Mouse (Mus musculus) gastrocnemius, adult 18-20 months (tissue): Measurements from ENCODE around the gene Cwc25. TPM values are rescaled to one million over a fixed set of nuclear protein-coding genes. Genes with fewer than 3 reads are reported as not detected.

Experiments
- DNase-seq: peaks from one replicate; pipeline ENCODE4 v3.0.0; 2021; ENCODE audit warnings: low spot score
- total RNA-seq, 2 experiments: library from RNA; stranded (reverse); gene quantifications; 2 replicates each; pipeline ENCODE4 v1.2.3; 2021

Gene Cwc25
- total RNA-seq, 2 experiments from 2014 or later: 5.2 to 5.9 TPM

DNA sequence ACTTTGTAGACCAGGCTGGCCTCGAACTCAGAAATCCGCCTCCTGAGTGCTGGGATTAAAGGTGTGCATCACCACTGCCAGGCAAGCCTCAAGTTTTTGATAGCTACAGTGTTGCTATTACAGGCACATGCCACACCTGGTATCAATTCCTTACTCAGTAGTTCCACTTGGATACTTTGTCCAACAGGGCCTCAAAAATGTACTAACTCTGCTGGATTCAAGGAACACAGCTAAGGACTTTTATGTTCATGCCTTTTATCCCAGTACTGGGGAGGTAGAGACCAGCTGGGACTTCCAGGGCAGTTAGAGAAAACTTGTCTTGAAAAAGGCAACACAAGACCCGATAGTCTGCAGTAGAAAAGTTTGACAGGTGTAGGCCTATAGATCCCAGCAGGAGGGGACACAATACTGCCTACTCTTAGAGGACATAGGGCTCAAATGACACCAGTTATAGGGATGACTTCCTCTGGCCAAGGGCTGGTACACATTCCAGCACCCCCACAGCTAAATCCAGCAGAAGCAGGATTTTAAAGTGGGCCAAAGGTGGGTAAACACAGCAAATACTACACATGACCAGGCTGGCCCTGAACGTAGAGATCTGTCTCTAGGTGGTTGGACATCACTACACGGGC lies 10.3 kb upstream of the Cwc25 start:
- DNase-seq: no peak

- DNase-seq: no peak
Measured at GRCm38 (mm10) chr11:97775808-97776496, 9.6 kb upstream of the Cwc25 start, which contains the start of gene 1700001P01Rik. Gene 1700001P01Rik (minus strand): TSS chr11:97775918.

GRCm38 (mm10) chr11:97775186-97775585 lies 8.8 kb upstream of the Cwc25 start:
- DNase-seq: no peak

GRCm38 (mm10) chr11:97771410-97771809 lies 5.1 kb upstream of the Cwc25 start:
- no peak for DNase-seq

DNA sequence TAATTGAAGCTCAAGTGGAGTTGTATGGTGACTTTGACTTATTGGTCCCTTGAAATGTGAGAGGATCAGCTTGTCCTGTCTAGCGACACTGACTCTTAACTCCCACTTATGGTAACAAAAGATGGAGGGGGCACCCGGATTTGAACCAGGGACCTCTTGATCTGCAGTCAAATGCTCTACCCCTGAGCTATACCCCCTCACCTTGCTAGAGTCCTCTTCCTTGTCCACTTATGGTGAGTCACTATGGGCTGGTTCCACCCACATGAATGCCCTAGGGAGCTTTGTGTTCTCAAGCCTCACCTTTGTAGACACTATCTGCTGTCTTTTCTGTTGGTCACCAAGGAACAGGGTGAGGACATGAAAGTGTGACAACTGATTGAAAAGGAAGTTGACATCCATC lies 3.3 kb upstream of the Cwc25 start:
- DNase-seq: peak; percentile 19

DNA sequence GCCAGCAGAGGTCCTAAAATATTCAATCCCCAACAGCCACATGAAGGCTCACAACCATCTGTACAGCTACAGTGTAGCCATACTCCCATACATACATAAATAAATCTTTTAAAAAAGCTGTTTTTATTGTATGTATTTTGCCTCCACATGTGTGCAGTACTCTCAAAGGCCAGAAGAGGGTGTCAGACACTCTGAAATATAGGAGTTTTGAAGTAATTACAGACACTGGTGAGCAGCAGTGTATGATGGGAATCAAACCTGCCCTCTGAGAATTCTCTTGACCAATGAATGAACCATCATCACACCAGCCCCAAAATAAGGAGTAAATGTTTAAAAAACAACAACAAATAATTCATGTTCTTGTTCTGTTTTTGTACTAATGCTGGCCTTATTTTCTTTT lies 4.7 kb downstream of the Cwc25 start:
- no peak for DNase-seq

DNA sequence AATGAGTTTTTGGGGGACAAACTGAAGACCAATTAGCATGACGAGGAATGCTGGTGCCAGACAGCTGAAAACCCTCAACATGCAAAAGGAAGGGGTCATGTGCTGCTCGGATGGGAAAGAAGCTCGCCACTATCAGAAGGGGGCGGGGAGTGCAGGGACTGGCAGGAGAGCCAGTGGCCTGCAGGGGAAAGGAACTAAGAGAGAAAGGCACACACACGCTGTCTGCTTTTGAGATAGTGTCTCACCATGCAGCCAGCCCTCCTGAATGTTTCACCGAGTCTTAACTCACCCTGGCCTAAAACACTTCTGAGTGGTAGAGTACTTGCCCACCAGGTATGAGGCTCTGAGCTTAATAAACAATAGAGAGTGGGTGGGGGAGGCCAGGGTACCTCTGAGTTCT lies 7.4 kb downstream of the Cwc25 start:
- DNase-seq: no peak

GRCm38 (mm10) chr11:97758125-97758524 lies 8.2 kb downstream of the Cwc25 start:
- DNase-seq: no peak

DNA sequence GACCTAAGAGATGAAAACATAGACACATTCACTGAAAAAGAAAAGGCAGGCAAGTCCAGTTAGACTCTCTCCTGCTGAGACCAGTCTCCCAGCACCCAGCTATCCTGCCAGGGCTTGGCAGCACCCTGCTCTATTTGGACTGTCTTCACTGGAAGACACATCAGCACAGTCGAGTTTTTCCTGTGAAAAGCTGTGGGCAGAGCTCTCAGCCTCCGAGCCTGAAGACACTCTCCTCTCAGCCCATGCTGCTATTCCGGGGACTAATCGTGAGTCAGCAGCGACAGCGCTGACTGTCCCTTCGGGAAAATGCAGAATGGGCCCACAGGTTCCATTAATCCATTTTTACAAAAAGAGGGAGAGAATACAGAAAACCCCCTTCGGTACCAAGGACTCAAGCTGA lies 13.1 kb downstream of the Cwc25 start:
- no peak for DNase-seq

- DNase-seq: no peak
Measured at GRCm38 (mm10) chr11:97748496-97748895, 17.9 kb downstream of the Cwc25 start.

- no peak for DNase-seq
Measured at GRCm38 (mm10) chr11:97747773-97748172, 18.6 kb downstream of the Cwc25 start.

DNA sequence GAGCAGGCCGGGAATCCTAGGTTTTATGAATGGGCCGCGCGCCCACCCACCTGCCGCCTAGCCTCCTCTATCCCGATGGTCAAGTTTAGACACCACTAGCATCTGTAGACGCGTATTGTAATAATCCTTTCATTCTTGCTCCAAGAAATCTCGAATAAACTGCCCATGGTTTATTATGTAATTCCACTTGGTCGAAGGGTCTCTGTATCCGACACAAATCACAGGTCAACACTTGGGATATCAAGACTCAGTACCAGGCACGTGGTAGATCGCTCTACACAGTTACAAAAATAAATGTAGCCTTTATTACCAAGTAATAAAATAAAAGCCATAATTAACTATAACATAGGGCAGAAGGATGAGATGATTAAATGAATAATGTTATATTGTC lies 21.0 kb downstream of the Cwc25 start:
- no peak for DNase-seq

DNA sequence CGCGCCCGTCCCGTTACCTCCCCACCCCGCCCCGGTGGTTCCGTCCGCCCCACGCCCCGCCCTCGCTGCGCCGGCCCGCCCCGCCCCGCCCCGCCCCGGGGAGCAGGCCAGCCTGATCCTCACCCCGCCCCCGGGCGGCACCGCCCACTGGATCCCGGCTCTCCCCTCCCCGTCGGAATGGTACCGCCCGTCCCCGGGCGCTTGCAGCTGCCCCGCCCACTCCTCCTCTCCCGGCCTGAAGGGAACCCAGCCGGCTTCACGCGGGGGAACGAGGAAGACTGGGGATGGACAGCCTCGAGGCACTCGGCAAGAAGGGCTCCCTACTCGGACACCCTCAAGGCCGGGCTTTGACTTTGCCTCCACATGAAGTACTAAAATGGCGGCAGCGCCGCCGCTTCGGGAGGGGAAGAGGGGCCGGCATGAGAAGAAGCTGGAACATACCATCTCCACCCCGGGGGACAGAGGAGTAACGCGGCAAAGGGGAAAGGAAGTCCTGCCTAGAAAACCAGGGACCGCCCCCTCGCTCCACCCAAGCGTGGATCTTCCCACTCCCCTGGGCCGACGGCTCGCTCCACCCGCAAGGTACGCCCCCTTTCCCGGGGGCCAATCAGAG lies 21.5 kb downstream of the Cwc25 start:
- peak; percentile 99 for DNase-seq

DNA sequence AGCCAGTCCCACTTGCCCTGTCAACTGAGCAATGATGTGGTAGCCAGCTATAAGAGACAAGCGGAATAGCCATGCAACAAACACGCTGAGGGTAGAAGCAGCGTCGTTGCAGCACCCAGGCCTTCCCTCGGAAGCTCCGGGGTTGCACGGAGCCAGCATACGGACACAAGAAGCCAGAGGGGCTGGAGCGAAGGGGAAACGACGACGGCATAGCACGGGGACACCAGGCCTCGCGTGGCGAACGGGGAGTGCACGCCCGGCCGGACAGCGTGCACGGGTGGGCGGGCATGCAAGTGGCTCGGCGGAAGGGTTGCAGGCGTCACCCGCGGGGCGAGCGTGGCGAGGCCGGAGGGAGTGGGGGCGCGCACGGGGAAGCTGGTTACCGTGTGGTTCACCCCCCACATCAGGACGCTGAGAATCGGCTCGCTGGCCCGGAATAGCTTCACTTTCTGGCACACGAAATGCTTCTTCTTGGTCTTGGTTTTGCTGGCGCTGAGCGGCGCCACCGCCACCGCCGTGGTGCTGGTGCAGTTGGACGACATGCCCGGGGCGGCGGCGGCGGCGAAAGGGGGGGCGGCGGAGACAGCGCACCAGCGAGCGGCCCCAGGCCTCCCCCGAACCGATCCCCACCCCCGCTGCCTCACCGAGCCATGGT lies 22.2 kb downstream of the Cwc25 start, which contains the start of gene Pip4k2b:
Gene Pip4k2b (minus strand): TSS at position 642 of the 655 bp plus-strand sequence.
- DNase-seq: no peak

- no peak for DNase-seq
Measured at GRCm38 (mm10) chr11:97743423-97743822, 22.9 kb downstream of the Cwc25 start.

DNA sequence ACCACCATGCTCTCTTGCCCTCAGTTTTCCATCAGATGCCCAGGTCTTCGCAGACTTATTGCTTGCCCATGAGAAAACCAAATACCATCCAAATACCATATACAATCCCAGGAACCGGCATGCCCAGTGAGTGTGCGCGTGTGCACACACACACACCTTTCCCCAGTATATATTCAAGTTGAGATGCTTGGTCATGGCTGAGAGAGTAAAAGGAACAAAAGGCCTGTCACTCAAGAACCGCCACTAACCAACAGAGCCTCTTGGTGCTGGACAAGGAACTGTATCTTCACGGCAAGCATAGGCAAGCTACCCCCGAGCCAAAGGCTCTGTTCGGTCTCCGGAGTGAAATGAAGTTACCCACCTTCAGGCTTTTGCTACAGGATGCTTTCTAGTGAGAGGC lies 23.8 kb downstream of the Cwc25 start:
- no peak for DNase-seq

GRCm38 (mm10) chr11:97742157-97742556 lies 24.2 kb downstream of the Cwc25 start:
- DNase-seq: no peak

DNA sequence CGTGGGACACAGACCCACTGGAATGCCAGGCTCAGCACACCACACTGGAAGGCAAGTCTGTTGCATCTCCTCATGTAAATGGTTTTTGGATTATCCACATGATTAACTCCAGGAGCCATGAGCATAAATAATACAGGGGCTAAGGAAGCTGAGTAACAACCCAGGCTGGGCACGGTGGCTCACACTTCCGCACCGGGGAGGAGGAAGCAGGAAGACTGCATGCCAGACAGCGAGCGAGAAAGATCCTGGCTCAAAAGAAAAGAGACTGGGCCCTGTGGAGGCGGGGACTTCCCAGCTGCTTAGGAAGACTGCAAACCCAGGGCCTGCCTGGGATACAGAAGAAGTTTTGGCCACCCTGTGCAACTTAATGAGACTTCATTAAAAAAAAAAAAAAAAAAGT lies 26.2 kb downstream of the Cwc25 start:
- no peak for DNase-seq

GRCm38 (mm10) chr11:97739155-97739554 lies 27.2 kb downstream of the Cwc25 start:
- no peak for DNase-seq

DNA sequence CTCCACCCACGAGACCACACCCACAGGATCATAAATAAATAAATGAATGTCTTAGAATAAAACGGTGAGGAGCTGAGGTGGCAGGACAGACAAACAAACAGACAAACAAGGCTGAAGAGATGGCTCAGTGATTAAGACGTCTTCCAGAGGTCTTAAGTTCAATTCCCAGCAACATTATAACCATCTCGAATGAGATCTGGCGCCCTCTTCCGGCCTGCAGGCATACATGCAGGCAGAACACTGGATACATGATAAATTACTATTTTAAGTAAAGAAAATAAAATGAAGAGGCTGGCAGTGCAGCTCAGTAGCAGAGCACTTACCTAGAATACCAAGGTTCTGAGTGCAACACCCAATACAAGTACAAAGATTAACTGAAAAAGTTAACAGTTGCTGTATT lies 27.7 kb downstream of the Cwc25 start:
- DNase-seq: no peak

GRCm38 (mm10) chr11:97737600-97737999 lies 28.8 kb downstream of the Cwc25 start:
- DNase-seq: peak; percentile 52

GRCm38 (mm10) chr11:97736645-97737044 lies 29.7 kb downstream of the Cwc25 start:
- DNase-seq: no peak
